Mouse (Mus musculus) lung, adult 18-20 months (tissue): ENCODE measurements at regions not wholly inside any gene's neighbourhood (a gene's known extent, or its start where the extent isn't known, plus 50 kb on each side); places are given as distances from the start of the nearest gene placed in this dataset.

ENCODE experiments used
- DNase-seq, 2 experiments: peaks; one replicate each; pipeline ENCODE4 v3.0.0; 2022; ENCODE audit warnings: mixed read lengths in 2 of 2

- DNase-seq, result no peak
These were observed 341.4 kb downstream of the Insc start for GRCm38 (mm10) chr7:115084711-115085380.

DNA sequence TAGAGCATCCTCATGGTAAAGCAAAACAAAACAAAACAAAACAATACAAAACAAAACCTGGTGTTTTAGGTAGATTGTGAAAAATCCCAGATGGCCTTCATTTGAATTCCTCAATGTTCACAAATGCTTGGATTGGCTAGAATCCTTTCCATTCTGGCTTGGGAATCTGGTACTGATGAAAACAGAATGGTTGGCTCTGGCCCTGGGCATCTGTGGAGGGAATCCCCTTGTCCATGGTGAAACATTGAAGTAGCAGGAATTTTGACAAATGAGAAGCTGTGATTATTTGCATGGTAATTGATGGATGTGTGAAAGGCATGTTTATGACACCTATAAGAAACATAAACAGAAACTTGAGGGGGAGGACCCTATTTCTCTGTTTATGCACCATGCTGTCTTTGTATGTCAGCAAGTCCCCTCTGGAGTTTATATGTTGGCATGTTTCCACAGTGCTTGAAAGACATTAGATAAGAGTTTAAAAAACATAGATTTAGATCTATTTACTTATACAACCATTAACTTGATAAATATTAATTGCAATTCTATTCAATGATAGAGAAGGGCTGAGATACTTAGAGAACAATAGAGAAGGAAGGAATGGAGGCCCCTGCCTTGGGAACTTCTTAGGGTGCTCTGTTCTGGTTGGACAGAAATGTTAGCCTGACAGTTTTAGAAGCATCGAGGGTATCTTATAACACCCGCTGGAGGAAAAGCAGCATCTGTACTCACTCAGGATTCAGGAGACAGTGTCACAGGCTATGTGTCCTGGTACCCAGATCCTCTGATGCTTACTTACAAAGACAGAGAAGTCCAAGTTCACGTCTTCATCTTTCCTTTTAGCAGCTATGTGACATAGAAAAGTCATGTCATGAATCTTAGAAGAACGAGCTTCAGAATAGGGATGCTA lies 343.3 kb downstream of the Insc start:
- DNase-seq, result no peak

DNA sequence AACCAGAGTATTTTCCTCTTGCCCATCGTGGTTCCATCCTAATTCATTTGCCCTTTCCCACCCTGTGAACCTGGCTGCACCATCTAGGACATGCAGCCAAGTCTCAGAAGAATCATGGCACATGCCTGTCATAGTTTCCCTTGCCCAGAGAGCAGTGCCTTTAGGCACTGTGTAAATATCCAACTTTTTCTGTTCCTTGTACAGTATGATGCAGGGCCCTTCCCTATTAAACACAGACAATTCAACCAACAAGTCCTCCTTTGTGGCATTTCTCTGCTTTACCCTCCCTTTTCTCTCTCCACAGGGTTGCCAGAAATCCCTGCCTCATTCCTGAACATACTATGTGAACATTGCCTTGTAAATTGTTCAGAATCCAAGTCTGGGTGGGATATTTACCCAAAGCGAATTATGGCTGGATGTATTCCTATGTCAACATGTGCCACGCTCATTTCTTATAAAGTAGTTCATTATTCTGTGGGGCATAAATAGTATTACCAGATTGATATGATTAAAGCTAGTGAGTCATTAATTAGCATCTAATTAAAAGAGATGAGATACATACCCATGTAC lies 349.1 kb downstream of the Insc start:
- DNase-seq, result no peak

DNA sequence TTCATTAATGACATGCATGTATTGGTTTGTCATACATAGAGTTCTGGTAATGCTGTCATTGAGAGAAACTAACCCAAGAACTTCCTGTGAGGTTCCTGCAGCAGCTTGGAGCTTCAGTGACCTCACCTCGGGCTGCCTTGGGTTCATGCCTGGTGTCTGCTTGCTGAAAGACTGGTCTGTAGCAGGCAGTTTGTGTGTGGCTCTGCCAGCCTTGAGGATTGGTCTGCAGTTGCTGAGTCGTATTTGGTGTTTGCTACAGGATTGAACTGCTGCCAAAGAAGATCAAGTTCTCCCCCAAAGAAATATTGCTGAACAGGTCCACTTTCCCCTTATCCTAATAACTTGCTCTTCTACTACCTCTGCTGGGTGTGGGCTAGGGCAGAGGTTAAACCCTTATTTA lies 362.5 kb downstream of the Insc start:
- DNase-seq, result no peak

DNA sequence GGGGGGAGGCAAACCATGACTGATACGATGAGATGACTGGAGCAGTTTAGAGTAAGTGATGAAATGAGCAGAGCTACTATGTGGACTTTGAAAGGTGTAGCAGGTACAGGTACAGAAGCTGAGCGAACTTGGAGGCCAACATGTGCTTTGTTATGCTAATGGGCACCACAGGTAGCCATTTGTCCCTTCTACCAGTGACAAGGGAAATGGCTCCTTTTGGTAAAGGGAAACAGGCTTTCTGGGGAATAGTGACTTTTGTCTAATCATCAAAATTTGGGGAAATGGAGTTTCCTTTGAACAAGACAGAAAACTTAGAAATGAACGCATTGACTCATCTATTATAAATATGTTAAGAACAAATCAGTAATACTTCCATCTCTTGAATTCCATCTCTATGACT lies 368.8 kb downstream of the Insc start:
- no peak for DNase-seq

DNA sequence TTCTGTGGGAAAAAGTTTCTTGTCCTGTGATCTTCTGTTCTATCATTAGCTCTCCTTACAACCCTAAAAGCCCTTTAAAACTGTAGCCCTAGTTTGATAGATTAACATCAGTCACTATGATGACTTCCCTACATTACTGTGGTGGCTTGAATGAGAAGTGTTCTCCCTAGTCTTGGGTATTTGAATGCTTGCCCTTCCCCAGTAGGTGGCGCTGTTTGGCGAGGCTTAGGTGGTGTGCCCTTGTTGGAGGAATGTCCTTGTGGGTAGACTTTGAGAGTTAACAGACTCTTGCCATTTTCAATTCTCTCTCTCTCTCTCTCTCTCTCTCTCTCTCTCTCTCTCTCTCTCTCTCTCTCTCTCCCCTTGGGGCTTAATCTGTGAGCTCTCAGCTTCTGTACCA lies 379.8 kb downstream of the Insc start:
- DNase-seq, result no peak

- no peak for DNase-seq
These were observed 385.5 kb downstream of the Insc start for GRCm38 (mm10) chr7:115129001-115129400.

- no peak for DNase-seq
These were observed 387.9 kb downstream of the Insc start for GRCm38 (mm10) chr7:115131259-115131969.

GRCm38 (mm10) chr7:115131970-115132551 lies 388.6 kb downstream of the Insc start:
- no peak for DNase-seq

DNA sequence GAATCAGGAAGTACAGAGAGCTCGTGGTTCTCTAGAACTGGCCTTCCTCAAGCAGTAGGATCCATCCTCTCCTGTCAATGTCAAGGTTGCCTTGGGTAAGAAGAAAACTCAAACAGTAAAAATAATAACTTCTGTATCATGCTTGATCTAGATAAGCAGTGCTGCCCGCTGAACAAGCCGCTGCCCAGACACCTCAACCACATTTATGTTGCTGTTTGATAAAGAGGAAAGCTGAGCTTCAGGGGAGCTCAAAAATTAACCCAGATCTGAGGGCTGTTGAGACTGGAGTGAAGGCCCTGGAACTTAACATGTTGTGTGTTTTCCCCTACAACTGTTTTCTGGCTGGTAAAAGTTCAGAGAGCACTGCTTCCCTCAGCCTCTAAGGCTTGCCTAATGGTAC lies 389.1 kb downstream of the Insc start:
- DNase-seq, result no peak

GRCm38 (mm10) chr7:115134926-115135575 lies 391.6 kb downstream of the Insc start:
- peak; percentile 23 to 48 for DNase-seq

- no peak for DNase-seq
These were observed 396.8 kb downstream of the Insc start for GRCm38 (mm10) chr7:115140286-115140685.

DNA sequence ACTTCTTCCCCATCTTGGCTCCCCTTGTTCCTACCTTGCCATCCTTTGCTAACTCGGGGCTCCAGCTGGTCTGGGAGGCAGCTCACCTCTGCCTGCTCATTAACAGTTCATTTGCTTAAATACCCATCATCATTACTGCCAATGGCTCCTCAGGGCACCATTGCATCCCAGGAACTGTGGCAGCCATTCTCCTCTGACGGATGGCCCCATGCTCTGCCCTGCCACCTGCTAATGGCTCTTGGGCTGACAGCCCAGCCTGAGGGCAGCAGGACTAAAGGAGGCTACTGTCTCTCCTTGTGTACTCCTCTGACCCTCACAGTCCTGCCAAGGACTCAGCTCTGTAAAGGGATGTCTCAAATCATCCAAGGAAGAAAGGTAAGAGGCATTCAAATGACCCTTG lies 398.7 kb downstream of the Insc start:
- DNase-seq, result no peak

GRCm38 (mm10) chr7:115144947-115145346 lies 401.5 kb downstream of the Insc start:
- no peak for DNase-seq

DNA sequence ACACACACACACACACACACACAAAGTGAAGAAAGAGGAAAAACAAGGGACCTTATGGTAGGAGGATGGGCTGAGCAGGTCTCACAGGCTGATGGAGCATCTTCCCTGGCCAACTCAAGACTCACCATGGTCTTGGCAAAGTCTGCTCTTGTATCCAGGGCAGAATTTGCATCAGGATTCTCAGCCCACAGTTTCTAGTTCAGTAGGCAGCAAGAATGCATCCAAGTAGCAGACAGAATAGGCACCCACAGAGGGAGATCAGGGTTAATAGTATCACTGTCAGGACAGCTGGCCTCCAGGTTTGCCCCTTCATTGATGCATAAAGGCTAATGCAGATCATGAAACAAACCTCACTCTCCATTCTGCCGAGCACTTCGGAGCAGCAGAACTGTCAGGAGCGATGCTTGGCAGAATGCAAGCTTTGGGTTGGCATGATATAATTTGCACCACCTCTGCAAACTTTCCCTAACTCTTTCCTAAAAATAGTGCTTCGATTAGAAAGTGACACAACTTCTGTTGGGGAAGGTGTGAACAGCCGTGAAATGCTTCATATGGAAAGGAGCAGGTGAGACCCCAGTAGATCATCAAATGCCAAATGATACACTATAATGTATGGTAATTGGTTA lies 404.0 kb downstream of the Insc start:
- DNase-seq, result no peak

DNA sequence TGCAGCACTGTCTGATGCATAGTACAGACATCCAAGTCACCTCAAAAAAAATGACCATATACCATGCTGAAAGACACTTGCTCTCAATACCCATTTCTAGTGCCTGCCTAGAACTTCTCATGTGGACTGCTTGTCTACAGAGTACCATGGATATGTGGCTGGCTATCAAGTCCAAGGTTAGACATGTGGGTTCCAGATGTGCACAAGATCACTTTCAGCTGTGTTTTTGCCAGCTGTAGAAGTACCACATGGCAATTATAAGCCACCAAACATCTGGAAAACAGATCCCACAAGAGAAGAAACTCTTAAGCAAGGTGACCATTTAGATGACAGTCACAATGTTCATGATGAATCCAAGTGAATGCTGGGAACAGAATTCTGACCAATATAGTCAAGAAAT lies 409.8 kb downstream of the Insc start:
- no peak for DNase-seq

DNA sequence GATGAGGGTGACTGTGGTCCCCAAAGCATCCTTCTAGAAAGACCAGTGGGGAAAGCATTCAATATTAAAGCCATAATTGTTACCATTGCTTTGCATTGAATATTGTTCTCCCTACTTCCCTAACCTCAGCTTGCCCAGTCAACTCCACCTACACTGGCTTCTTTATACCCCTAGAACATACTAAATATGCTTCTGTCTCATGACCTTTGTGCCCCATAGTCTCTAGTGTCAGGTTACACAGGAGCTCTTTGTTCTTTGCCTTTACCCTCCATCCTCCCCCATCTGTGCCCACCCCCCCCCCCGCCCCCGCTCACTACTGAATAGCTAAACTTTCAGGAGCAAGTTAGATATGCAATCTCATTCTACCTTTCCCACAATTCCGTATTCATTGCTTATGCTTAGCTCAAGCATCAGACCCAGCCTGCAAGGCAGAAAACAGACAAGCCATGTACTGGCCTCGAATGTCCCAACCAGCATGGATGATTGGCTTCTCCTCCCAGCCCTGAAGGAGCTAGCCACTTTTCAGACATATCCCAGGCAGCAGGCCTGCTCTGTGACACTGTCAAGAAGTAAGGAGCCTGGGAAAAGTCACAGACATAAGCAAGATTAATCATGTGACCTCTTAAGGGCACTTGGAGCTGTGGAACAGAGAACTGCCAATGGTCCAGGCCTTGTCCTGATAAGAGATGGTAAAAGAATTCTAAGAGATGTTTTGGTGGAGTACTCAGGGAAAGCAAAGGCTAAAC lies 410.4 kb downstream of the Insc start:
- DNase-seq, result no peak

GRCm38 (mm10) chr7:115170023-115170422 lies 426.5 kb downstream of the Insc start:
- DNase-seq, result no peak

DNA sequence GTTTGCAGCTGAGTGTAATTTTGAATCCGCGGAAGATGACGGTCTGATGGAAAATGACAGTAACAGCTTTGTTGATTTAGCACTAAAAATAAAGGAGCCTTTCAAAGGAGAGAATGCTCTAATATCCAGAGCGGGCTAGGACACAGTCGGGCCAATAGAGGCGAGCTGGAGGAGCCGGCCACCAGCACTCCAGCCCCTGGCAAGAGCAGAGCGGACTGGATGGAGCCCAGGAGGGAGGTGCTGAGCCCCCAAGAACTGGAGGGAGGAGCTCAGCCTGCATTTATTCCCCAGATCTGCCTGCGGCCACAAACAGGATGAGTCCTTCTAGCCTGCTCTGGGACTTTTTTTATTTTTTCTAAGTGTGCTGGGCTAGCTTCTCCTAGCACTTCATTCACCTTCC lies 426.9 kb downstream of the Insc start:
- peak; percentile 19 to 34 for DNase-seq

DNA sequence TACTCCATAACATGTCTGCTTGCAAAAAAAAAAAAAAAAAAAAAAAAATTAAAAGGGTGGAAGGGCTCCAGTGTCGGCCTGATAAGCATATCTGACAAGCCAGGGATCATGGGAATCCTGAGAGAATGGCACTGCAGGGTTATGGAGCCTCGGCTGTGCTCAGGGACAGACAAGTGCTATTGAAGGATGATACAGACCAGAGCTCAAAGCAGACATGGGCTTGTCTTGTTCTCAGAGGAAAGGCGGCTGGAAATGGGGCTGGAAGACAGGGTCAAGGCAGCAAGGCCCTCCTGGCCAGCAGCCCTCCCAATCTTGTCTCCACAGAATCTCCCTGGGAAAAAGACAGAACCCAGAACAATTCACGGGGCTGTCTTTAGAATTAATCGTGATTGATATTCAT lies 449.0 kb downstream of the Insc start:
- no peak for DNase-seq
